Mouse (Mus musculus): ENCODE measurements around the gene Fam172a. TPM values are rescaled to one million over a fixed set of nuclear protein-coding genes. Genes with fewer than 3 reads are reported as not detected.

Gene Fam172a
- polyA plus RNA-seq, 1 experiment from 2014 or later = 34.6 TPM

GRCm38 (mm10) chr13:77878120-77878519 is 176.3 kb downstream of the Fam172a start:
- Histone ChIP-seq H3K9me3 (no peaks in the 10 kb centered on the region), H3K4me1 (no peaks in the 10 kb centered on the region), H3K27me3 (no peaks in the 10 kb centered on the region), H3K4me3 (no peak overlapping the region), H3K9ac (no peak overlapping the region), H3K4me2 (no peak overlapping the region), H3K27ac (no peak overlapping the region), H3K36me3 (no peaks in the 10 kb centered on the region)
- no peak for ATAC-seq (ENCODE audit: insufficient number of reproducible peaks, low FRiP score, low TSS enrichment, low read depth)
- 78% methylated on average over 4 of the region's 4 CpGs for WGBS

- 75% methylated on average over 3 of the region's 3 CpGs for WGBS
- Histone ChIP-seq H3K9me3 (no peaks in the 10 kb centered on the region), H3K9ac (no peak overlapping the region)
Measured at GRCm38 (mm10) chr13:77878545-77878944, 176.7 kb downstream of the Fam172a start.

GRCm38 (mm10) chr13:77897619-77898018 is 195.8 kb downstream of the Fam172a start:
- Histone ChIP-seq H3K27ac (no peak overlapping the region), H3K9me3 (no peaks in the 10 kb centered on the region), H3K27me3 (no peaks in the 10 kb centered on the region), H3K4me1 (no peaks in the 10 kb centered on the region), H3K9ac (no peak overlapping the region), H3K4me3 (no peak overlapping the region), H3K36me3 (no peaks in the 10 kb centered on the region), H3K4me2 (no peak overlapping the region)
- 39% methylated on average over 2 of the region's 2 CpGs for WGBS
- ATAC-seq (ENCODE audit: insufficient number of reproducible peaks, low FRiP score, low TSS enrichment, low read depth) = no peak

More at GRCm38 (mm10) chr13:77878545-77878944, 176.7 kb downstream of the Fam172a start:
- ATAC-seq (ENCODE audit: insufficient number of reproducible peaks, low FRiP score, low TSS enrichment, low read depth) = no peak
- Histone ChIP-seq H3K4me1 (no peaks in the 10 kb centered on the region), H3K4me2 (no peak overlapping the region), H3K27ac (no peak overlapping the region), H3K36me3 (no peaks in the 10 kb centered on the region), H3K27me3 (no peaks in the 10 kb centered on the region), H3K4me3 (no peak overlapping the region)

- H3K9ac ChIP-seq = no peak overlapping the region
- no peaks in the 10 kb centered on the region for H3K9me3 ChIP-seq
- ATAC-seq (ENCODE audit: insufficient number of reproducible peaks, low FRiP score, low TSS enrichment, low read depth) = no peak
- H3K4me2 ChIP-seq = no peak overlapping the region
- no peak overlapping the region for H3K27ac ChIP-seq
- H3K4me1 ChIP-seq = no peaks in the 10 kb centered on the region
- WGBS = 54% methylated on average over 6 of the region's 6 CpGs
- no peak overlapping the region for H3K4me3 ChIP-seq
- H3K36me3 ChIP-seq = 0 out of 2 replicates have a peak, but pooled peaks cover 1% of the 10 kb centered on the region
- H3K27me3 ChIP-seq = no peaks in the 10 kb centered on the region
Measured at GRCm38 (mm10) chr13:77898066-77898796, 196.4 kb downstream of the Fam172a start.

GRCm38 (mm10) chr13:77899725-77900124 is 197.9 kb downstream of the Fam172a start:
- 63% methylated on average over 1 of the region's 1 CpGs for WGBS

GRCm38 (mm10) chr13:77900843-77901242 is 199.0 kb downstream of the Fam172a start:
- H3K27ac ChIP-seq = no peak overlapping the region
- H3K4me3 ChIP-seq = no peak overlapping the region
- no peaks in the 10 kb centered on the region for H3K9me3 ChIP-seq
- H3K27me3 ChIP-seq = no peaks in the 10 kb centered on the region
- no peak for ATAC-seq (ENCODE audit: insufficient number of reproducible peaks, low FRiP score, low TSS enrichment, low read depth)
- H3K9ac ChIP-seq = no peak overlapping the region
- no peak overlapping the region for H3K4me2 ChIP-seq
- H3K36me3 ChIP-seq = 0 out of 2 replicates have a peak, but pooled peaks cover 2% of the 10 kb centered on the region
- H3K4me1 ChIP-seq = no peaks in the 10 kb centered on the region

More at GRCm38 (mm10) chr13:77899725-77900124, 197.9 kb downstream of the Fam172a start:
- no peak for ATAC-seq (ENCODE audit: insufficient number of reproducible peaks, low FRiP score, low TSS enrichment, low read depth)
- H3K4me1 ChIP-seq = no peaks in the 10 kb centered on the region
- no peak overlapping the region for H3K4me2 ChIP-seq
- H3K9ac ChIP-seq = no peak overlapping the region
- H3K36me3 ChIP-seq = 0 out of 2 replicates have a peak, but pooled peaks cover 2% of the 10 kb centered on the region
- no peak overlapping the region for H3K4me3 ChIP-seq
- no peak overlapping the region for H3K27ac ChIP-seq
- no peaks in the 10 kb centered on the region for H3K27me3 ChIP-seq
- H3K9me3 ChIP-seq = no peaks in the 10 kb centered on the region

GRCm38 (mm10) chr13:77909184-77909583 is 207.4 kb downstream of the Fam172a start:
- no peak overlapping the region for H3K4me2 ChIP-seq
- no peak overlapping the region for H3K9ac ChIP-seq
- ATAC-seq (ENCODE audit: insufficient number of reproducible peaks, low FRiP score, low TSS enrichment, low read depth) = no peak
- 71% methylated on average over 2 of the region's 2 CpGs for WGBS
- H3K27me3 ChIP-seq = no peaks in the 10 kb centered on the region
- no peaks in the 10 kb centered on the region for H3K9me3 ChIP-seq
- H3K4me1 ChIP-seq = no peaks in the 10 kb centered on the region
- no peaks in the 10 kb centered on the region for H3K36me3 ChIP-seq
- no peak overlapping the region for H3K4me3 ChIP-seq
- H3K27ac ChIP-seq = no peak overlapping the region

GRCm38 (mm10) chr13:77922834-77923233 is 221.0 kb downstream of the Fam172a start:
- no peak for ATAC-seq (ENCODE audit: insufficient number of reproducible peaks, low FRiP score, low TSS enrichment, low read depth)
- Histone ChIP-seq H3K4me2 (no peak overlapping the region), H3K4me1 (no peaks in the 10 kb centered on the region), H3K36me3 (no peaks in the 10 kb centered on the region), H3K9ac (no peak overlapping the region), H3K27ac (no peak overlapping the region), H3K4me3 (no peak overlapping the region), H3K27me3 (no peaks in the 10 kb centered on the region), H3K9me3 (no peaks in the 10 kb centered on the region)
- WGBS = 83% methylated on average over 2 of the region's 2 CpGs

- ATAC-seq (ENCODE audit: insufficient number of reproducible peaks, low FRiP score, low TSS enrichment, low read depth) = no peak
- 7% methylated on average over 1 of the region's 1 CpGs for WGBS
- no peak overlapping the region for H3K4me3 ChIP-seq
- no peaks in the 10 kb centered on the region for H3K9me3 ChIP-seq
- no peaks in the 10 kb centered on the region for H3K36me3 ChIP-seq
- no peak overlapping the region for H3K4me2 ChIP-seq
- H3K27ac ChIP-seq = no peak overlapping the region
- H3K9ac ChIP-seq = no peak overlapping the region
- no peaks in the 10 kb centered on the region for H3K27me3 ChIP-seq
- H3K4me1 ChIP-seq = no peaks in the 10 kb centered on the region
Measured at GRCm38 (mm10) chr13:77957611-77958010, 255.8 kb downstream of the Fam172a start.

GRCm38 (mm10) chr13:77959493-77960272 is 257.9 kb downstream of the Fam172a start:
- 83% methylated on average over 4 of the region's 4 CpGs for WGBS
- Histone ChIP-seq H3K9me3 (no peaks in the 10 kb centered on the region), H3K36me3 (no peaks in the 10 kb centered on the region), H3K4me3 (no peak overlapping the region), H3K9ac (no peak overlapping the region), H3K4me1 (no peaks in the 10 kb centered on the region), H3K27ac (no peak overlapping the region), H3K27me3 (no peaks in the 10 kb centered on the region), H3K4me2 (no peak overlapping the region)
- no peak for ATAC-seq (ENCODE audit: insufficient number of reproducible peaks, low FRiP score, low TSS enrichment, low read depth)

GRCm38 (mm10) chr13:77976248-77976647 is 274.4 kb downstream of the Fam172a start:
- Histone ChIP-seq H3K4me3 (no peak overlapping the region), H3K9me3 (no peaks in the 10 kb centered on the region), H3K4me1 (no peaks in the 10 kb centered on the region), H3K27me3 (no peaks in the 10 kb centered on the region), H3K9ac (no peak overlapping the region), H3K4me2 (no peak overlapping the region), H3K27ac (no peak overlapping the region), H3K36me3 (no peaks in the 10 kb centered on the region)
- 72% methylated on average over 3 of the region's 3 CpGs for WGBS
- ATAC-seq (ENCODE audit: insufficient number of reproducible peaks, low FRiP score, low TSS enrichment, low read depth) = no peak

GRCm38 (mm10) chr13:77977121-77977520 is 275.3 kb downstream of the Fam172a start:
- H3K36me3 ChIP-seq = no peaks in the 10 kb centered on the region
- H3K9ac ChIP-seq = no peak overlapping the region
- H3K4me2 ChIP-seq = no peak overlapping the region
- ATAC-seq (ENCODE audit: insufficient number of reproducible peaks, low FRiP score, low TSS enrichment, low read depth) = no peak
- no peaks in the 10 kb centered on the region for H3K9me3 ChIP-seq
- no peak overlapping the region for H3K27ac ChIP-seq
- WGBS = 87% methylated on average over 1 of the region's 1 CpGs
- H3K4me1 ChIP-seq = no peaks in the 10 kb centered on the region
- H3K27me3 ChIP-seq = no peaks in the 10 kb centered on the region
- no peak overlapping the region for H3K4me3 ChIP-seq
